Mouse (Mus musculus) frontal cortex, postnatal 14 days (tissue): Measurements from ENCODE around the gene Mrpl34.
A peak's percentile ranks its signal among the peaks of the same experiment; 100 is the strongest.
"Not testable (repeated sequence)": the region's sequence is repeated elsewhere in the genome, so short reads cannot be mapped to it uniquely, and the experiment has no call there.

Experiments used
- DNase-seq, 2 experiments: peaks; one replicate each; pipeline ENCODE4 v3.0.0; 2022; ENCODE audit warnings: low spot score in 2 of 2

The Mrpl34 gene

DNA sequence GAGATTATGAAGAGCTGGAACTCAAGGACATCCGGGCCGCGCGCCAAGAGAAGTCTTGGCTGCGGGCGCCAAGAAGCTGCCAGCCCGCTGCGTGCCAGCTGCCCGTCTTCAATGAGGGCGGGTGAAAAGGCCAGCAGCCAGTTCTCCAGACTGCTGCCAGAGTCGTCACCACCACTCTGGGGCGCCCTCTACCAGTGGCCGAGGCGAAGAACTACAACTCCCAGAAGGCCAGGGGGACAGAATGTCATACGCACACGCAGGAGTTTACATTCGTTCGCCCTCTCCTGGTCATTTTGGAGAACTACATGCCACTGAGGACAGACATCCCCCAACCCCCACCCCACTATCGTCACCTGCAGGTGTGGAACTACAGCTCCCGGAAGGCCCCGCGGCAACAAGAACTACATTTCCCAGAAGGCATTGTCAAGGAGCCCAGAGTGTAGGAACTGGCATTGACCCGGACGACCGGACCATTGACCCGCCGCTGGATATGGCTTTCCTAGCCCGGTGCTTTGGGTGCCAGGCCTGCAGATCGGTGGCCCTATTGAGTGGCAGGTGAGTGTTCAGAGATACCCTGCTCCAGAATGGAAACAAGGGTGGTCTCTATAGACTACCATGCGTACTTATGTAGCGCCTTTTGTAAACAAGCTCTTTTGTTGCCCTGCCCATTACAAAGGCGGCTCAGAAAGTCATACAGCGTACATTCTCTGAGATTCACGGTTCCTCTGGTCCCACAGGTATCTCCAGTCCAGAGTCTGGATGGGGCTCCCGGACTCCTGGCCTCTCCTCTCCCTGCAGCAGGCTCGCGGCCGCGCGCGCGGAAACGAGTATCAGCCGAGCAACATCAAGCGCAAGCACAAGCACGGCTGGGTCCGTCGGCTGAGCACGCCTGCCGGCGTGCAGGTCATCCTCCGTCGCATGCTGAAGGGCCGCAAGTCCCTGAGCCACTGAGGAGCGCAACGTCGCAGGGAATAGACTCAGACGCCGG, at the start of gene Mrpl34:
Gene Mrpl34 (plus strand): TSS at position 447 of the 988 bp plus-strand sequence.
- DNase-seq: peak; percentile 97 to 99

GRCm38 (mm10) chr8:71422121-71422520, 42.6 kb upstream of the Mrpl34 start:
- DNase-seq: no peak

DNA sequence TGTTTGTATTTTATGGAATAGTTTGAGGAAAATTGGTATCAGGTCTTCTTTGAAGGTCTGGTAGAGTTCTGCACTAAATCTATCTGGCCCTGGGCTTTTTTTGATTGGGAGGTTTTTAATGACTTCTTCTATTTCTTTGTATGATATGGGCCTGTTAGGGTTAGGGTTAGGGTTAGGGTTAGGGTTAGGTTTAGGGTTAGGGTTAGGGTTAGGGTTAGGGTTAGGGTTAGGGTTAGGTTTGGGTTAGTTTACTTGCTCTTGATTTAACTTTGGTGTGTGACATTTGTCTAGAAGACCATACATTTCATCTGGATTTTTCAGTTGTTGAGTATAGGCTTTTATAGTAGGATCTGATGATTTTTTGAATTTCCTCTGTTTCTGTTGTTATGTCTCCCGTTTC, 31.8 kb upstream of the Mrpl34 start:
- not testable (repeated sequence) for DNase-seq

- DNase-seq: no peak
These were observed 27.7 kb upstream of the Mrpl34 start for GRCm38 (mm10) chr8:71437041-71437440.

- peak in 1 of 2 experiments; percentile 22 for DNase-seq
These were observed 23.4 kb upstream of the Mrpl34 start for GRCm38 (mm10) chr8:71441404-71441803.

GRCm38 (mm10) chr8:71445096-71445495, 19.7 kb upstream of the Mrpl34 start:
- DNase-seq: no peak

- DNase-seq: no peak
These were observed 13.4 kb upstream of the Mrpl34 start for GRCm38 (mm10) chr8:71451337-71451736.

DNA sequence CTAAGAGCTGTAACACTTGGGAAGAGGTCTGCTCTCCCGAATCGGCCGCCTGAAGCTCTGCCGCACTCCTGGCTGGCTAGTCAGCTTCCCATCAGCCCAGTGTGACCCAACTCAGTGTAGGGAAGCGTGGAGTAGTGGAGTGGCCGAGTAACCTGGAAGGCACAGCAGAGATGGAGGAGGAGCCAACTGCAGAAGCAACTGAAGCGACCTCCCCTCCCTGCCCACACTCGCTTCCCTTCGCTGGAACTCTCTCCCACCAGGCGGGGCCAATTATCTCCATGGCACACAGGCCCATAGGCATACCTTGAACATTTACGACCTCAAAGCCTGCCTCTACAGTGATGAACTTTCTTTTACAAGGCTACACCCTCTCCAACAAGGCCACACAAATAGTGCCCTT, 13.0 kb upstream of the Mrpl34 start:
- DNase-seq: no peak

DNA sequence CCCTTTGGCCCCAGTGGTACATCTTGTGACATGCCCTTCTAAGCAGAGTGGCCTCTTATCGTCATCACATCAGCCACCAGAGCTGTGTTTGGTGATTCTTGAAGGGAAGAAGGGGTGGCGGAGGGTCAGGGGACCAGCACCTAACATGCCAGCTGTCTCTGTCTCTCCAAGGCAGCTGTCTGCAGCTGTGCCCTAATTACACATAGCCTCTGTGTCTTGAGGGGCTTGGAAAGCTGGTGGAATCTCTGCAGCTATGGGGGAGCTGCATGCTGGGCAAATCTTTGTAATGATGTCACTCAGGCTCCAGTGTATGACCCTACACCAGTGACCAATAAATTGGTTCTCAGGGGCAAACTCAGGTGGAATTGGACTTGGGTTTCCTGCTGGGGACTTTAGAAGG, 12.1 kb upstream of the Mrpl34 start:
- no peak for DNase-seq

- no peak for DNase-seq
These were observed 10.1 kb upstream of the Mrpl34 start for GRCm38 (mm10) chr8:71454668-71455067.

GRCm38 (mm10) chr8:71456906-71457305, 7.9 kb upstream of the Mrpl34 start:
- DNase-seq: no peak

- no peak for DNase-seq
These were observed 7.0 kb upstream of the Mrpl34 start for GRCm38 (mm10) chr8:71457659-71458270.

- no peak for DNase-seq
These were observed 4.0 kb upstream of the Mrpl34 start for GRCm38 (mm10) chr8:71460716-71461115.

- DNase-seq: no peak
These were observed 3.5 kb upstream of the Mrpl34 start for GRCm38 (mm10) chr8:71461152-71461840.

DNA sequence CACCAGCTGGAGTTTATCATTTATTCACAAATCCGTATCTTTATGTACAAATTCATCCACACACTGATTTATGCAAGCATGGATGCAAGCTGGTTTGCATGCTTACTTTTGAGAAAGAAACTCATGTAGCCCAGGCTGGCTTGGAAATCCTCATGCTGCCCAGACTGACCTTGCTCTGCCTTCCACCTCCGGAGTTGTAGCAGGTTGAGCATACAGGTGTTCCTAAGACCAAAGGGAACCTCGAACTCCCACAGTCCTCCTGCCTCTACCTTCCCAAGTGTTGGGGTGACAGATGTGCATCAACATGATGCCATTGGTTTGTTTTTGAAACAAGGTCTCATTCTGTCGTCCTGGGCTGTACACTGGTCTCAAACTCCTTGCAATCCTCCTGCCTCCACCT, 2.6 kb upstream of the Mrpl34 start:
- no peak for DNase-seq

GRCm38 (mm10) chr8:71462786-71463185, 2.0 kb upstream of the Mrpl34 start:
- no peak for DNase-seq

DNA sequence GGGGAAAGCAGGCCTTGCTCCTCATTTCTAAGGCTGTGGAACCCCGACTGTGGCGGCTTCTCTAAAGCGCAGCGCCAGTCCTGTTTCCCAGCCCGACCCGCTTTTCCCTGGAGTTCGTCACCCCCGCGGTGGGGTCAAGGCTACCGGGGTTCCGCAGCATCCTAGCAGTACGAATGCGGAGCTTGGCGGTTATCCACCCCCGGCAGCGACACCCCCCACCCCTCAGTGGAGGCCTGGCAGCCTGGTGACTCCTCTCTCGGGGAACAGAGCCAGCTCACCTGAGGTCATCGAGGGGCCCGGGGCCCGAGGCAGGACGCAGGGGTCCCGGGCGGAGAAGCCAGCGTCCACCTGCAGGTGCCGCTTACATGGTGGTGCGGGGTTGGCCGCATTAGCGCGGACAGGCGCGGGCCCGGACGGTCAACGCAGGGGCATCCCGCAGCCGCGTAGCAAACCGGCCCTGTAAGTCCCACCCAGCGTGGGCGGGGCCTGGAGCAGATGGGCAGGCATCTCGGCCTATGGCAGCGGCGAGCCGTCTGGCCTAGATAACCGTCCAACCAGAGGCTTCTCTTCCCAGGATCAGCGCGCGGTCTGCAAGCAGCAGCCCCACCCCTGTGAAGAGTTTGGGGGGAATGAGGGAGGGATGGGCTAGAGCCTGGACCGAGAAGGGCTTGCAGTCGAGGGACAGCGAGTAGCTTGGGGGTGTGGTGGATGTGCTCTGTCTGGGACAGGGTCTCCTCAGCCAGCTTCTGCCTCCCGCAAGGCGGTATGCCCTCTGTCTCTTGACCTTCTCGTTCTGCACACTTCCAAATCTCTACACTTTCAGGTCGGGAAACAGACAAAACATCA, 1.3 kb upstream of the Mrpl34 start, which contains the start of gene Abhd8:
Gene Abhd8 (minus strand): TSS at position 468 of the 846 bp plus-strand sequence.
- DNase-seq: peak; percentile 97 to 98

DNA sequence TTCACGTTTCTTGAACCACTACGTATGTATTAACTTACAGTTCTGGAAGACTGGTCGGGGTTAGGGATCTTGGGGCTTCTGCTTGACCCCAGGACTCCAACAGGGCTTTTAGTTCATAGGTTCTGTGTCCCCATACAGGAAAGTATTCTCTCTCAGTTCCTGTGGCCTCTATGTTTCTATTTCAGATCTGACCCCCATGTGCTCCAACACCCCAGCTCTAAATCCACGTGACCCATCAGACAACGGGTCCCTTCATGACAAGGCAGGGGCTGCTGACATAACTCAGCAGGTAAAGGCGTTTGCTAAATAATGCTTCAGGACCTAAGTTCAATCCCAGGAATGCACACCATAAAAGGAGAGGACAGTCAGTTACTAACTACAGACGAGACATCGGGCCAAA, 974 bp downstream of the Mrpl34 start:
- DNase-seq: no peak

DNA sequence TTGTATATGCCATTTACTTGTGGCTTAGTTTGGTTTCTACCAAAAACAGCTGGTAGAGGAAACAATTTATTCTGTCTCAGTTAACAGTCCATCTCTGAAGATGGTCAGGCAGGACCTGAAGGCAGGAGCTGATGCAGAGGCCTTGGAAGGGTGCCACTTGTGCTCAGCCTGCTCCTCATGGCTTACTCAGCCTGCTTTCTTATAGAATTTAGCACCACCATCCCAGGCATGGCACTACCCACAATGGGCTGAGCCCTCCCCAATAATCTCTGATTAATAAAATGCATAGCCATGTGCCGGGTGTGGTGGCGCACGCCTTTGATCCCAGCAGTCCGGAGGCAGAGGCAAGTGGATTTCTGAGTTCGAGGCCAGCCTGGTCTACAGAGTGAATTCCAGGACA, 1.4 kb downstream of the Mrpl34 start:
- DNase-seq: no peak

DNA sequence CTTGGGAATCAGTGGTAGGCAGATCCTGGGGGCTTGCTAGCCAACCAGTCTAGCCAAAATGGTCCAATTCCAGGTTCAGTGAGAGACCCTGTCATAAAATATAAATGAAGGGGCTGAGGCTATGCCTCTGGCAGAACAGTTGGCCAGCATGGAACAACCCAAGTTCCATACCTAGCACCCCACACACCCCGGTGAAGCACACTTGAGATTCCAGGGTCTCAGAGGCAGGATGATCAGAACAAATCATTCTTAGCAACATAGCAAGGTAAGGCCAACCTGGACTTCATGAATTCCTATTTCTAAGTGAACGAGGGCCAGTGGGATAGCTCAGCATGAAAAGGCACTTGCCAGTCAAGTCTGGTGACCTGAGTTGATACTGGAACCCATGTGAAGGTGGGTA, 2.4 kb downstream of the Mrpl34 start:
- DNase-seq: no peak

GRCm38 (mm10) chr8:71468001-71468400, 3.2 kb downstream of the Mrpl34 start:
- DNase-seq: no peak
